Mouse (Mus musculus): ENCODE results near the gene Mink1. TPM values are rescaled to one million over a fixed set of nuclear protein-coding genes. Genes with fewer than 3 reads are reported as not detected.

The Mink1 gene
- total and polyA plus RNA-seq, 3 experiments: 33.8 to 230 (median 57.3) TPM

DNA sequence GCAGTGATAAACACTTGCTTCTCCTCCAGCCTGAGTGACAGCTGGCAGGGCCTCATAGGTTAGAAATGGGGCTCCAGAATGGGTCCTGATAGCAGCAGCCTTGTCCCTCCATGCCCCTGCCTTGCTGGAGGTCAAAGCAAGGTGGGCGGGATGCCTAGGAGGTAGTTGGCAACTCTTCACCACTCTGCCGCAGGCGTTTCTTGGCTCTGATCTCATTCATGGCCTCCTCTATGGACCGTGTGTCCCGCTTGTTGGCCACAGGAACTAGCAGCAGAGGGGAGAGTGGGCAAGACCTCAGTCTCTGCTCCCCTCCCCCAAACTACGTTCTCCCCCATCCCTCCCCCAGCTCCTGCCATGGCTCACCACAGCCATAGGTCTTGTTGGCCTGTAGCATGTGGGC, 101.3 kb downstream of the Mink1 start:
- Histone ChIP-seq H3K9ac (ENCODE audit: control insufficient read depth, low read depth, low read length, poor library complexity, severe bottlenecking) (no peak overlapping the region), H3K4me1 (ENCODE audit: control insufficient read depth in 1 of 2, insufficient read depth in 2 of 2, low read length in 2 of 2) (peaks cover 2 to 9% of the 10 kb centered on the region in 2 experiments; a peak in 3 of 4 replicates), H3K79me2 (ENCODE audit: control insufficient read depth, insufficient read depth, low read length, poor library complexity) (peaks cover 12% of the 10 kb centered on the region), H3K36me3 (ENCODE audit: control insufficient read depth in 1 of 2, insufficient read depth in 2 of 2, low read length in 2 of 2) (peaks cover 1 to 5% of the 10 kb centered on the region in 2 experiments; a peak in 3 of 4 replicates), H3K4me3 (ENCODE audit: control insufficient read depth in 1 of 2, insufficient read depth in 1 of 2, low read depth in 2 of 2, low read length in 2 of 2) (no peak overlapping the region), H3K27me3 (ENCODE audit: control insufficient read depth in 1 of 2, insufficient read depth in 2 of 2, low read length in 2 of 2) (no peaks in the 10 kb centered on the region), H3K9me3 (replicated peaks; ENCODE audit: insufficient read depth, low read length) (no peaks in the 10 kb centered on the region), H3K27ac (ENCODE audit: control insufficient read depth, low read depth, low read length) (no peak overlapping the region)
- no peak for TF ChIP-seq CTCF (IDR thresholded peaks at IDR 0.05 in 2 of 3, conservative IDR thresholded peaks at IDR 0.05 in 1 of 3; ENCODE audit: control insufficient read depth in 1 of 3, insufficient read depth in 1 of 3, low read depth in 2 of 3, low read length in 3 of 3, poor library complexity in 1 of 3, severe bottlenecking in 1 of 3)
- no peak for TF ChIP-seq MXI1 (IDR thresholded peaks at IDR 0.05; ENCODE audit: low read depth, low read length)
- no peak for TF ChIP-seq USF2 (IDR thresholded peaks at IDR 0.05; ENCODE audit: borderline replicate concordance in 1 of 2, insufficient read depth in 1 of 2, low read depth in 1 of 2, low read length in 2 of 2)
- no peak for TF ChIP-seq MYC (IDR thresholded peaks at IDR 0.05; ENCODE audit: low read depth, low read length)
- DNase-seq (ENCODE audit: low read depth, low spot score): no peak

Other genes starting within 250 kb of the Mink1 start
- not detected in 2 replicates for gene Alox12e, start 240.3 kb upstream of the Mink1 start, total RNA-seq (2012; rRNA removed)
- gene Alox12e, start 240.3 kb upstream of the Mink1 start, polyA plus RNA-seq (2012; ENCODE audit: insufficient read depth in 1 of 2, insufficient read length in 2 of 2, low read depth in 1 of 2, low replicate concordance in 2 of 2, missing spikeins in 1 of 2): not detected
- not detected in 2 replicates for gene Alox15, start 210.8 kb upstream of the Mink1 start, total RNA-seq (2012; rRNA removed)
- not detected for gene Alox15, start 210.8 kb upstream of the Mink1 start, polyA plus RNA-seq (2012; ENCODE audit: insufficient read depth in 1 of 2, insufficient read length in 2 of 2, low read depth in 1 of 2, low replicate concordance in 2 of 2, missing spikeins in 1 of 2)
- gene Pelp1, start 152.8 kb upstream of the Mink1 start, total RNA-seq (2012; rRNA removed): 46.4 and 50.6 TPM in 2 replicates
- 10 to 100 TPM in 1 of 2 experiments, not detected in 1; 70.1 TPM for gene Pelp1, start 152.8 kb upstream of the Mink1 start, polyA plus RNA-seq (2012; ENCODE audit: insufficient read depth in 1 of 2, insufficient read length in 2 of 2, low read depth in 1 of 2, low replicate concordance in 2 of 2, missing spikeins in 1 of 2)
- 200 and 241 TPM in 2 replicates for gene Arrb2, start 130.2 kb upstream of the Mink1 start, total RNA-seq (2012; rRNA removed)
- gene Arrb2, start 130.2 kb upstream of the Mink1 start, polyA plus RNA-seq (2012; ENCODE audit: insufficient read depth in 1 of 2, insufficient read length in 2 of 2, low read depth in 1 of 2, low replicate concordance in 2 of 2, missing spikeins in 1 of 2): 100 to 1,000 TPM in 1 of 2 experiments, not detected in 1; 272 TPM
- gene Med11, start 111.0 kb upstream of the Mink1 start, total RNA-seq (2012; rRNA removed): 43.0 and 43.3 TPM in 2 replicates
- 10 to 100 TPM in 1 of 2 experiments, not detected in 1; 40.0 TPM for gene Med11, start 111.0 kb upstream of the Mink1 start, polyA plus RNA-seq (2012; ENCODE audit: insufficient read depth in 1 of 2, insufficient read length in 2 of 2, low read depth in 1 of 2, low replicate concordance in 2 of 2, missing spikeins in 1 of 2)
- not detected in 2 replicates for gene Zmynd15, start 103.4 kb upstream of the Mink1 start, total RNA-seq (2012; rRNA removed)
- gene Zmynd15, start 103.4 kb upstream of the Mink1 start, polyA plus RNA-seq (2012; ENCODE audit: insufficient read depth in 1 of 2, insufficient read length in 2 of 2, low read depth in 1 of 2, low replicate concordance in 2 of 2, missing spikeins in 1 of 2): under 1 TPM in 1 of 2 experiments, not detected in 1; 0.14 TPM
- not detected in 2 replicates for gene Cxcl16, start 102.9 kb upstream of the Mink1 start, total RNA-seq (2012; rRNA removed)
- gene Cxcl16, start 102.9 kb upstream of the Mink1 start, polyA plus RNA-seq (2012; ENCODE audit: insufficient read depth in 1 of 2, insufficient read length in 2 of 2, low read depth in 1 of 2, low replicate concordance in 2 of 2, missing spikeins in 1 of 2): not detected
- gene Tm4sf5, start 57.6 kb upstream of the Mink1 start, total RNA-seq (2012; rRNA removed): 0.27 TPM in 1 of 2 replicates, not detected in the other
- gene Tm4sf5, start 57.6 kb upstream of the Mink1 start, polyA plus RNA-seq (2012; ENCODE audit: insufficient read depth in 1 of 2, insufficient read length in 2 of 2, low read depth in 1 of 2, low replicate concordance in 2 of 2, missing spikeins in 1 of 2): under 1 TPM in 1 of 2 experiments, not detected in 1; 0.21 TPM
- gene Vmo1, start 48.3 kb upstream of the Mink1 start, total RNA-seq (2012; rRNA removed): not detected in 2 replicates
- gene Vmo1, start 48.3 kb upstream of the Mink1 start, polyA plus RNA-seq (2012; ENCODE audit: insufficient read depth in 1 of 2, insufficient read length in 2 of 2, low read depth in 1 of 2, low replicate concordance in 2 of 2, missing spikeins in 1 of 2): not detected
- not detected in 2 replicates for gene Gltpd2, start 43.7 kb upstream of the Mink1 start, total RNA-seq (2012; rRNA removed)
- gene Gltpd2, start 43.7 kb upstream of the Mink1 start, polyA plus RNA-seq (2012; ENCODE audit: insufficient read depth in 1 of 2, insufficient read length in 2 of 2, low read depth in 1 of 2, low replicate concordance in 2 of 2, missing spikeins in 1 of 2): under 1 TPM in 1 of 2 experiments, not detected in 1; 0.06 TPM
- gene Psmb6, start 37.5 kb upstream of the Mink1 start, total RNA-seq (2012; rRNA removed): 602 and 671 TPM in 2 replicates
- 100 to 1,000 TPM in 1 of 2 experiments, not detected in 1; 462 TPM for gene Psmb6, start 37.5 kb upstream of the Mink1 start, polyA plus RNA-seq (2012; ENCODE audit: insufficient read depth in 1 of 2, insufficient read length in 2 of 2, low read depth in 1 of 2, low replicate concordance in 2 of 2, missing spikeins in 1 of 2)
- not detected in 2 replicates for gene Gm40193, start 29.9 kb upstream of the Mink1 start, total RNA-seq (2012; rRNA removed)
- not detected for gene Gm40193, start 29.9 kb upstream of the Mink1 start, polyA plus RNA-seq (2012; ENCODE audit: insufficient read depth in 1 of 2, insufficient read length in 2 of 2, low read depth in 1 of 2, low replicate concordance in 2 of 2, missing spikeins in 1 of 2)
- gene Pld2, start 22.8 kb upstream of the Mink1 start, total RNA-seq (2012; rRNA removed): 0.07 and 0.15 TPM in 2 replicates
- gene Pld2, start 22.8 kb upstream of the Mink1 start, polyA plus RNA-seq (2012; ENCODE audit: insufficient read depth in 1 of 2, insufficient read length in 2 of 2, low read depth in 1 of 2, low replicate concordance in 2 of 2, missing spikeins in 1 of 2): under 1 TPM in 1 of 2 experiments, not detected in 1; 0.39 TPM
- not detected in 2 replicates for gene 4930544D05Rik, start 53.0 kb downstream of the Mink1 start, total RNA-seq (2012; rRNA removed)
- under 1 TPM in 1 of 2 experiments, not detected in 1; 0.10 TPM for gene 4930544D05Rik, start 53.0 kb downstream of the Mink1 start, polyA plus RNA-seq (2012; ENCODE audit: insufficient read depth in 1 of 2, insufficient read length in 2 of 2, low read depth in 1 of 2, low replicate concordance in 2 of 2, missing spikeins in 1 of 2)
- gene Chrne, start 56.3 kb downstream of the Mink1 start, total RNA-seq (2012; rRNA removed): 0.54 TPM in 1 of 2 replicates, not detected in the other
- under 1 TPM in 1 of 2 experiments, not detected in 1; 0.33 TPM for gene Chrne, start 56.3 kb downstream of the Mink1 start, polyA plus RNA-seq (2012; ENCODE audit: insufficient read depth in 1 of 2, insufficient read length in 2 of 2, low read depth in 1 of 2, low replicate concordance in 2 of 2, missing spikeins in 1 of 2)
- 0.98 and 1.6 TPM in 2 replicates for gene Gp1ba, start 76.2 kb downstream of the Mink1 start, total RNA-seq (2012; rRNA removed)
- gene Gp1ba, start 76.2 kb downstream of the Mink1 start, polyA plus RNA-seq (2012; ENCODE audit: insufficient read depth in 1 of 2, insufficient read length in 2 of 2, low read depth in 1 of 2, low replicate concordance in 2 of 2, missing spikeins in 1 of 2): 1 to 10 TPM in 1 of 2 experiments, not detected in 1; 5.0 TPM
- gene Rnf167, start 84.4 kb downstream of the Mink1 start, total RNA-seq (2012; rRNA removed): 30.4 and 31.4 TPM in 2 replicates
- gene Rnf167, start 84.4 kb downstream of the Mink1 start, polyA plus RNA-seq (2012; ENCODE audit: insufficient read depth in 1 of 2, insufficient read length in 2 of 2, low read depth in 1 of 2, low replicate concordance in 2 of 2, missing spikeins in 1 of 2): 10 to 100 TPM in 1 of 2 experiments, not detected in 1; 44.4 TPM
- 96.3 and 104 TPM in 2 replicates for gene Slc25a11, start 84.6 kb downstream of the Mink1 start, total RNA-seq (2012; rRNA removed)
- gene Slc25a11, start 84.6 kb downstream of the Mink1 start, polyA plus RNA-seq (2012; ENCODE audit: insufficient read depth in 1 of 2, insufficient read length in 2 of 2, low read depth in 1 of 2, low replicate concordance in 2 of 2, missing spikeins in 1 of 2): 100 to 1,000 TPM; 114 to 145 TPM
- gene Pfn1, start 91.8 kb downstream of the Mink1 start, total RNA-seq (2012; rRNA removed): 1,332 and 1,356 TPM in 2 replicates
- 1,000 to 10,000 TPM; 2,392 to 5,980 TPM for gene Pfn1, start 91.8 kb downstream of the Mink1 start, polyA plus RNA-seq (2012; ENCODE audit: insufficient read depth in 1 of 2, insufficient read length in 2 of 2, low read depth in 1 of 2, low replicate concordance in 2 of 2, missing spikeins in 1 of 2)
- gene Eno3, start 94.3 kb downstream of the Mink1 start, total RNA-seq (2012; rRNA removed): 12.9 and 14.2 TPM in 2 replicates
- gene Eno3, start 94.3 kb downstream of the Mink1 start, polyA plus RNA-seq (2012; ENCODE audit: insufficient read depth in 1 of 2, insufficient read length in 2 of 2, low read depth in 1 of 2, low replicate concordance in 2 of 2, missing spikeins in 1 of 2): 10 to 100 TPM in 1 of 2 experiments, not detected in 1; 16.8 TPM
- gene Spag7, start 106.5 kb downstream of the Mink1 start, total RNA-seq (2012; rRNA removed): 76.4 and 81.0 TPM in 2 replicates
- gene Spag7, start 106.5 kb downstream of the Mink1 start, polyA plus RNA-seq (2012; ENCODE audit: insufficient read depth in 1 of 2, insufficient read length in 2 of 2, low read depth in 1 of 2, low replicate concordance in 2 of 2, missing spikeins in 1 of 2): 10 to 100 TPM in 1 of 2 experiments, not detected in 1; 99.6 TPM
- gene Camta2, start 125.2 kb downstream of the Mink1 start, total RNA-seq (2012; rRNA removed): 1.9 and 2.8 TPM in 2 replicates
- 10 to 100 TPM in 1 of 2 experiments, not detected in 1; 15.0 TPM for gene Camta2, start 125.2 kb downstream of the Mink1 start, polyA plus RNA-seq (2012; ENCODE audit: insufficient read depth in 1 of 2, insufficient read length in 2 of 2, low read depth in 1 of 2, low replicate concordance in 2 of 2, missing spikeins in 1 of 2)
- 0.35 and 0.46 TPM in 2 replicates for gene Inca1, start 137.3 kb downstream of the Mink1 start, total RNA-seq (2012; rRNA removed)
- gene Inca1, start 137.3 kb downstream of the Mink1 start, polyA plus RNA-seq (2012; ENCODE audit: insufficient read depth in 1 of 2, insufficient read length in 2 of 2, low read depth in 1 of 2, low replicate concordance in 2 of 2, missing spikeins in 1 of 2): 1 to 10 TPM in 1 of 2 experiments, not detected in 1; 2.2 TPM
- gene Kif1c, start 137.7 kb downstream of the Mink1 start, total RNA-seq (2012; rRNA removed): 19.8 and 20.3 TPM in 2 replicates
- gene Kif1c, start 137.7 kb downstream of the Mink1 start, polyA plus RNA-seq (2012; ENCODE audit: insufficient read depth in 1 of 2, insufficient read length in 2 of 2, low read depth in 1 of 2, low replicate concordance in 2 of 2, missing spikeins in 1 of 2): 10 to 100 TPM in 1 of 2 experiments, not detected in 1; 21.7 TPM
- 1.5 TPM in 2 replicates for gene Zfp3, start 201.3 kb downstream of the Mink1 start, total RNA-seq (2012; rRNA removed)
- gene Zfp3, start 201.3 kb downstream of the Mink1 start, polyA plus RNA-seq (2012; ENCODE audit: insufficient read depth in 1 of 2, insufficient read length in 2 of 2, low read depth in 1 of 2, low replicate concordance in 2 of 2, missing spikeins in 1 of 2): 1 to 10 TPM in 1 of 2 experiments, not detected in 1; 1.9 TPM
- gene Scimp, start 249.7 kb downstream of the Mink1 start, total RNA-seq (2012; rRNA removed): not detected in 2 replicates
- gene Scimp, start 249.7 kb downstream of the Mink1 start, polyA plus RNA-seq (2012; ENCODE audit: insufficient read depth in 1 of 2, insufficient read length in 2 of 2, low read depth in 1 of 2, low replicate concordance in 2 of 2, missing spikeins in 1 of 2): not detected

Data from MEL (cell line).